Mouse (Mus musculus): Measurements from ENCODE around the gene Phactr1. TPM values are rescaled to one million over a fixed set of nuclear protein-coding genes. Genes with fewer than 3 reads are reported as not detected.

Phactr1 gene
- total RNA-seq, 1 experiment: 1.2 TPM

DNA sequence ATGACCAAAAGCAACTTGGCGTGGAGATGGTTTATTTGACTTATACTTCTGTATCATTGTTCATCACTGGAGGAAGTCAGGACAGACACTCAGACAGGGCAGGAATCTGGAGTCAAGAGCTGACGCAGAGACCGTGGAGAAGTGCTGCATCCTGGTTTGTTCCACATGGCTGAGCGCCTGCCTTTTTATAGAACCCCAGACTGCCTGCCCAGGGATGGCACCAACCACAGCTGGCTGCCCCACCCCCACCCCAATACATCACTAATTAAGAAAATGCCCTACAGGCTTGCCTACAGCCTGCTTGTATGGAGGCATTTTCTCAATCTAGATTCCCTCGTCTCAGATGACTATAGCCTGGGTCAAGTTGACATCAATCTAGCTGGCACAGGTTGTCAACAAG, 338.4 kb downstream of the Phactr1 start:
- Histone ChIP-seq H3K36me3 (ENCODE audit: control insufficient read depth, insufficient read depth, low read length, poor library complexity, severe bottlenecking) (no peaks in the 10 kb centered on the region), H3K4me3 (ENCODE audit: insufficient read depth in 1 of 2, low read depth in 1 of 2, low read length in 2 of 2, poor library complexity in 1 of 2, severe bottlenecking in 1 of 2) (no peak overlapping the region), H3K27ac (ENCODE audit: insufficient read depth, low read depth, low read length, poor library complexity, severe bottlenecking) (no peak overlapping the region), H3K4me1 (ENCODE audit: control insufficient read depth in 2 of 2, insufficient read depth in 2 of 2, low read length in 2 of 2, poor library complexity in 1 of 2) (peaks cover 0 to 3% of the 10 kb centered on the region in 2 experiments; a peak in 1 of 4 replicates), H3K9ac (ENCODE audit: insufficient read depth, low read depth, low read length, poor library complexity, severe bottlenecking) (no peak overlapping the region), H3K9me3 (ENCODE audit: control insufficient read depth, insufficient read depth, low read depth, low read length) (no peaks in the 10 kb centered on the region)
- no peak for DNase-seq (ENCODE audit: low read depth, low spot score)
- no peak for TF ChIP-seq HCFC1 (IDR thresholded peaks at IDR 0.05; ENCODE audit: borderline replicate concordance, insufficient read depth, low read length)
- TF ChIP-seq ZC3H11A (IDR thresholded peaks at IDR 0.05; ENCODE audit: borderline replicate concordance, low read depth, low read length): no peak
- no peak for TF ChIP-seq MAFK (IDR thresholded peaks at IDR 0.05; ENCODE audit: insufficient read depth, low read depth, low read length)
- TF ChIP-seq ZNF384 (IDR thresholded peaks at IDR 0.05; ENCODE audit: low read depth, low read length): no peak
- TF ChIP-seq CHD2 (IDR thresholded peaks at IDR 0.05; ENCODE audit: low read depth, low read length): no peak
- in situ Hi-C loops (cut with MboI; ENCODE audit: low sequenced_read_pairs in 2 of 2, unreplicated experiment in 2 of 2): no loop called here

GRCm38 (mm10) chr13:43021031-43021430, 340.6 kb downstream of the Phactr1 start:
- Histone ChIP-seq H3K27ac (ENCODE audit: insufficient read depth, low read depth, low read length, poor library complexity, severe bottlenecking) (no peak overlapping the region), H3K4me3 (ENCODE audit: insufficient read depth in 1 of 2, low read depth in 1 of 2, low read length in 2 of 2, poor library complexity in 1 of 2, severe bottlenecking in 1 of 2) (no peak overlapping the region), H3K9me3 (ENCODE audit: control insufficient read depth, insufficient read depth, low read depth, low read length) (no peaks in the 10 kb centered on the region), H3K4me1 (ENCODE audit: control insufficient read depth in 2 of 2, insufficient read depth in 2 of 2, low read length in 2 of 2, poor library complexity in 1 of 2) (peaks cover 0 to 3% of the 10 kb centered on the region in 2 experiments; a peak in 1 of 4 replicates), H3K9ac (ENCODE audit: insufficient read depth, low read depth, low read length, poor library complexity, severe bottlenecking) (no peak overlapping the region), H3K36me3 (ENCODE audit: control insufficient read depth, insufficient read depth, low read length, poor library complexity, severe bottlenecking) (no peaks in the 10 kb centered on the region)
- in situ Hi-C loops (cut with MboI; ENCODE audit: low sequenced_read_pairs in 2 of 2, unreplicated experiment in 2 of 2): no loop called here
- DNase-seq (ENCODE audit: low read depth, low spot score): no peak
- TF ChIP-seq ZC3H11A (IDR thresholded peaks at IDR 0.05; ENCODE audit: borderline replicate concordance, low read depth, low read length): no peak
- TF ChIP-seq CHD2 (IDR thresholded peaks at IDR 0.05; ENCODE audit: low read depth, low read length): no peak
- TF ChIP-seq HCFC1 (IDR thresholded peaks at IDR 0.05; ENCODE audit: borderline replicate concordance, insufficient read depth, low read length): no peak
- TF ChIP-seq MAFK (IDR thresholded peaks at IDR 0.05; ENCODE audit: insufficient read depth, low read depth, low read length): no peak
- no peak for TF ChIP-seq ZNF384 (IDR thresholded peaks at IDR 0.05; ENCODE audit: low read depth, low read length)

DNA sequence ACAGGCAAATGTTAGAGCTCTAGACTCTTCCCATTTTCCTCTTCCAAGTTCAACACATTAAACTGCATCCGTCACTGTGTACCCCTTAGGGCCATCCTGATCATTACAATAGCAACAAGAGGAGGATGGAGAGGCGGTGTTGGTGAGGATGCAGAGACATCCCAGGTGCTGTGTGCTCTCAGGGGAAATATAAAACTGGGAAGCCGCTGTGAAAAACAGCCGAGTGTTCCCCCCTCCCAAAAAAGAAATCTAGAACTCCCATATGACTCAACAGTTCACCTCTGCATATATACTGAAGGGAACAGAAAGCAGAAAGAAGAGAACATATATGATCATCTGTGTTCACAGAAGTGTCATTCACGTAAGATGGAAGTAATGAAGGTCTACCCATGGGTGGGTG, 342.6 kb downstream of the Phactr1 start:
- no peaks in the 10 kb centered on the region for H3K4me1 ChIP-seq (ENCODE audit: control insufficient read depth in 2 of 2, insufficient read depth in 2 of 2, low read length in 2 of 2, poor library complexity in 1 of 2)
- TF ChIP-seq HCFC1 (IDR thresholded peaks at IDR 0.05; ENCODE audit: borderline replicate concordance, insufficient read depth, low read length): no peak
- TF ChIP-seq CHD2 (IDR thresholded peaks at IDR 0.05; ENCODE audit: low read depth, low read length): no peak
- TF ChIP-seq ZC3H11A (IDR thresholded peaks at IDR 0.05; ENCODE audit: borderline replicate concordance, low read depth, low read length): no peak
- no peak for TF ChIP-seq ZNF384 (IDR thresholded peaks at IDR 0.05; ENCODE audit: low read depth, low read length)
- TF ChIP-seq MAFK (IDR thresholded peaks at IDR 0.05; ENCODE audit: insufficient read depth, low read depth, low read length): no peak
- no peak overlapping the region for H3K4me3 ChIP-seq (ENCODE audit: insufficient read depth in 1 of 2, low read depth in 1 of 2, low read length in 2 of 2, poor library complexity in 1 of 2, severe bottlenecking in 1 of 2)
- H3K9ac ChIP-seq (ENCODE audit: insufficient read depth, low read depth, low read length, poor library complexity, severe bottlenecking): no peak overlapping the region
- in situ Hi-C loops (cut with MboI; ENCODE audit: low sequenced_read_pairs in 2 of 2, unreplicated experiment in 2 of 2): no loop called here
- no peak overlapping the region for H3K27ac ChIP-seq (ENCODE audit: insufficient read depth, low read depth, low read length, poor library complexity, severe bottlenecking)
- no peaks in the 10 kb centered on the region for H3K36me3 ChIP-seq (ENCODE audit: control insufficient read depth, insufficient read depth, low read length, poor library complexity, severe bottlenecking)
- no peaks in the 10 kb centered on the region for H3K9me3 ChIP-seq (ENCODE audit: control insufficient read depth, insufficient read depth, low read depth, low read length)
- DNase-seq (ENCODE audit: low read depth, low spot score): no peak

- H3K4me3 ChIP-seq (ENCODE audit: insufficient read depth in 1 of 2, low read depth in 1 of 2, low read length in 2 of 2, poor library complexity in 1 of 2, severe bottlenecking in 1 of 2): no peak overlapping the region
- H3K4me1 ChIP-seq (ENCODE audit: control insufficient read depth in 2 of 2, insufficient read depth in 2 of 2, low read length in 2 of 2, poor library complexity in 1 of 2): no peaks in the 10 kb centered on the region; a peak in 1 of 4 replicates
- in situ Hi-C loops (cut with MboI; ENCODE audit: low sequenced_read_pairs in 2 of 2, unreplicated experiment in 2 of 2): no loop called here
- TF ChIP-seq ZNF384 (IDR thresholded peaks at IDR 0.05; ENCODE audit: low read depth, low read length) (no peak), HCFC1 (IDR thresholded peaks at IDR 0.05; ENCODE audit: borderline replicate concordance, insufficient read depth, low read length) (no peak), ZC3H11A (IDR thresholded peaks at IDR 0.05; ENCODE audit: borderline replicate concordance, low read depth, low read length) (no peak), CHD2 (IDR thresholded peaks at IDR 0.05; ENCODE audit: low read depth, low read length) (no peak), MAFK (IDR thresholded peaks at IDR 0.05; ENCODE audit: insufficient read depth, low read depth, low read length) (no peak)
- no peak overlapping the region for H3K27ac ChIP-seq (ENCODE audit: insufficient read depth, low read depth, low read length, poor library complexity, severe bottlenecking)
- no peaks in the 10 kb centered on the region for H3K9me3 ChIP-seq (ENCODE audit: control insufficient read depth, insufficient read depth, low read depth, low read length)
- no peak overlapping the region for H3K9ac ChIP-seq (ENCODE audit: insufficient read depth, low read depth, low read length, poor library complexity, severe bottlenecking)
- DNase-seq (ENCODE audit: low read depth, low spot score): no peak
- no peaks in the 10 kb centered on the region for H3K36me3 ChIP-seq (ENCODE audit: control insufficient read depth, insufficient read depth, low read length, poor library complexity, severe bottlenecking)
Measured at GRCm38 (mm10) chr13:43027568-43027967, 347.1 kb downstream of the Phactr1 start.

DNA sequence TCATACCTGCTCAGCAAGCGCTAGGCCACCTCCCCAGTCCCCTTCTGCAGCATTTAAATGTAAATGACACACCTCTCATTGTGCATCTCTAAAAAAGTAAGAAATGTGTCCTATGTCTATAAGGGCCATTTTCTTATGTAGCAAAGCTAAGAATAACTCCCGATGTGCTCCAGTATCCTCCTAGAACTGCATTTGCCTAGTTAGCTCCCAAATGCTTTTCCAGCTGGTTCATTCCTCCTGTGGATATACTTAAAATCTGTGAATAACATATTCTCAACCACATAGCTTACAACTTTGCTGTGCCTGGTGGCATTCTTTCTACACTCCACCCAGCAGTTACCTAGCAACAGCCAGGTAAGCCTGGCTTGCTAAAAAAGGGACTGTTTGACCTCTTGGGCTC, 349.8 kb downstream of the Phactr1 start:
- Histone ChIP-seq H3K4me3 (ENCODE audit: insufficient read depth in 1 of 2, low read depth in 1 of 2, low read length in 2 of 2, poor library complexity in 1 of 2, severe bottlenecking in 1 of 2) (no peak overlapping the region), H3K4me1 (ENCODE audit: control insufficient read depth in 2 of 2, insufficient read depth in 2 of 2, low read length in 2 of 2, poor library complexity in 1 of 2) (no peaks in the 10 kb centered on the region; a peak in 1 of 4 replicates), H3K9ac (ENCODE audit: insufficient read depth, low read depth, low read length, poor library complexity, severe bottlenecking) (no peak overlapping the region), H3K9me3 (ENCODE audit: control insufficient read depth, insufficient read depth, low read depth, low read length) (no peaks in the 10 kb centered on the region), H3K36me3 (ENCODE audit: control insufficient read depth, insufficient read depth, low read length, poor library complexity, severe bottlenecking) (no peaks in the 10 kb centered on the region), H3K27ac (ENCODE audit: insufficient read depth, low read depth, low read length, poor library complexity, severe bottlenecking) (no peak overlapping the region)
- in situ Hi-C loops (cut with MboI; ENCODE audit: low sequenced_read_pairs in 2 of 2, unreplicated experiment in 2 of 2): no loop called here
- no peak for DNase-seq (ENCODE audit: low read depth, low spot score)
- TF ChIP-seq MAFK (IDR thresholded peaks at IDR 0.05; ENCODE audit: insufficient read depth, low read depth, low read length) (no peak), ZC3H11A (IDR thresholded peaks at IDR 0.05; ENCODE audit: borderline replicate concordance, low read depth, low read length) (no peak), CHD2 (IDR thresholded peaks at IDR 0.05; ENCODE audit: low read depth, low read length) (no peak), ZNF384 (IDR thresholded peaks at IDR 0.05; ENCODE audit: low read depth, low read length) (no peak), HCFC1 (IDR thresholded peaks at IDR 0.05; ENCODE audit: borderline replicate concordance, insufficient read depth, low read length) (no peak)
